Mouse (Mus musculus): ENCODE data around the gene Ankrd34a.

Ankrd34a gene

GRCm38 (mm10) chr3:96600639-96601250 lies 4.3 kb downstream of the Ankrd34a start, which contains the start of gene Lix1l:
Gene Lix1l, plus strand, starts transcription at chr3:96601149.
- in situ Hi-C loops (cut with MboI, MseI), result loop anchor here in 1 of 2 experiments (10.0 kb wide), 1 partner anchor 716 kb away; the partner anchor contains the start of gene Ciart

- in situ Hi-C loops (cut with MboI, MseI), result loop anchor here in 1 of 2 experiments (10.0 kb wide), 1 partner anchor 717 kb away; the partner anchor contains the start of gene Ciart
Measured at GRCm38 (mm10) chr3:96601251-96601787, 4.9 kb downstream of the Ankrd34a start.

- in situ Hi-C loops (cut with MboI, MseI), result loop anchor here in 1 of 2 experiments (10.0 kb wide), 1 partner anchor 717 kb away; the partner anchor contains the start of gene Ciart
Measured at GRCm38 (mm10) chr3:96601941-96602703, 5.7 kb downstream of the Ankrd34a start.

GRCm38 (mm10) chr3:96602704-96603084 lies 6.3 kb downstream of the Ankrd34a start:
- in situ Hi-C loops (cut with MboI, MseI), result loop anchor here in 1 of 2 experiments (10.0 kb wide), 1 partner anchor 718 kb away; the partner anchor contains the start of gene Ciart

- in situ Hi-C loops (cut with MboI, MseI), result loop anchor here in 1 of 2 experiments (10.0 kb wide), 1 partner anchor 719 kb away; the partner anchor contains the start of gene Ciart
Measured at GRCm38 (mm10) chr3:96603311-96603710, 6.9 kb downstream of the Ankrd34a start.

GRCm38 (mm10) chr3:96606007-96606406 lies 9.6 kb downstream of the Ankrd34a start:
- in situ Hi-C loops (cut with MboI, MseI), result loop anchor here in 1 of 2 experiments (10.0 kb wide), 1 partner anchor 721 kb away; the partner anchor contains the start of gene Ciart

GRCm38 (mm10) chr3:96606618-96607017 lies 10.2 kb downstream of the Ankrd34a start:
- in situ Hi-C loops (cut with MboI, MseI), result loop anchor here in 1 of 2 experiments (10.0 kb wide), 1 partner anchor 722 kb away; the partner anchor contains the start of gene Ciart

- in situ Hi-C loops (cut with MboI, MseI), result no loop called here
Measured at GRCm38 (mm10) chr3:96617941-96618340, 21.5 kb downstream of the Ankrd34a start.

- in situ Hi-C loops (cut with MboI, MseI), result loop anchor here in 1 of 2 experiments (5.0 kb wide), 1 partner anchor 36 kb away; no protein-coding TSS in a partner anchor
Measured at GRCm38 (mm10) chr3:96623201-96623600, 26.8 kb downstream of the Ankrd34a start.

GRCm38 (mm10) chr3:96629729-96630600 lies 33.5 kb downstream of the Ankrd34a start, which contains the start of gene Rbm8a:
Gene Rbm8a, plus strand, starts transcription at chr3:96629933.
- in situ Hi-C loops (cut with MboI, MseI), result loop anchor here in 1 of 2 experiments (10.0 kb wide), 1 partner anchor 1195 kb away; the partner anchor contains the start of gene Arnt

GRCm38 (mm10) chr3:96632058-96632457 lies 35.6 kb downstream of the Ankrd34a start:
- in situ Hi-C loops (cut with MboI, MseI), result loop anchor here in 1 of 2 experiments (10.0 kb wide), 1 partner anchor 1197 kb away; the partner anchor contains the start of gene Arnt

GRCm38 (mm10) chr3:96634015-96634414 lies 37.6 kb downstream of the Ankrd34a start:
- in situ Hi-C loops (cut with MboI, MseI), result loop anchor here in 1 of 2 experiments (10.0 kb wide), 1 partner anchor 1199 kb away; the partner anchor contains the start of gene Arnt

GRCm38 (mm10) chr3:96634928-96635879 lies 38.8 kb downstream of the Ankrd34a start, which contains the start of the genes Pex11b and Gm42957:
Gene Pex11b, plus strand, starts transcription at chr3:96635376.
Gene Gm42957, plus strand, starts transcription at chr3:96635474.
- in situ Hi-C loops (cut with MboI, MseI), result loop anchor here in 1 of 2 experiments (5.0 to 10.0 kb wide), 2 partner anchors 88 to 1200 kb away; partner anchors contain the start of gene Arnt

- in situ Hi-C loops (cut with MboI, MseI), result loop anchor here in 1 of 2 experiments (5.0 to 10.0 kb wide), 2 partner anchors 89 to 1201 kb away; partner anchors contain the start of gene Arnt
Measured at GRCm38 (mm10) chr3:96635906-96636305, 39.5 kb downstream of the Ankrd34a start.

- in situ Hi-C loops (cut with MboI, MseI), result loop anchor here in 1 of 2 experiments (5.0 to 10.0 kb wide), 2 partner anchors 89 to 1202 kb away; partner anchors contain the start of gene Arnt
Measured at GRCm38 (mm10) chr3:96636448-96636847, 40.0 kb downstream of the Ankrd34a start.

GRCm38 (mm10) chr3:96639219-96639618 lies 42.8 kb downstream of the Ankrd34a start:
- in situ Hi-C loops (cut with MboI, MseI), result loop anchor here in 1 of 2 experiments (5.0 to 10.0 kb wide), 2 partner anchors 92 to 1204 kb away; partner anchors contain the start of gene Arnt

GRCm38 (mm10) chr3:96645018-96645649 lies 48.7 kb downstream of the Ankrd34a start, which contains the start of gene Itga10:
Gene Itga10, plus strand, starts transcription at chr3:96645584.
- in situ Hi-C loops (cut with MboI, MseI), result loop anchor here in 1 of 2 experiments (5.0 kb wide), 1 partner anchor 103 kb away; no protein-coding TSS in a partner anchor

GRCm38 (mm10) chr3:96647365-96647764 lies 50.9 kb downstream of the Ankrd34a start:
- in situ Hi-C loops (cut with MboI, MseI), result loop anchor here in 1 of 2 experiments (5.0 kb wide), 1 partner anchor 105 kb away; no protein-coding TSS in a partner anchor
